Mouse (Mus musculus) megakaryocyte, embryonic 14.5 days (primary cell): Measurements from ENCODE around the gene Smtnl1. TPM values are rescaled to one million over a fixed set of nuclear protein-coding genes. Genes with fewer than 3 reads are reported as not detected.

Source experiments
- H3K27me3 ChIP-seq: replicated peaks from 2 replicates; pipeline ENCODE3; 2012; ENCODE audit warnings: inconsistent platforms
- H3K36me3 ChIP-seq: replicated peaks from 2 replicates; pipeline ENCODE3; 2012; ENCODE audit warnings: low read length, inconsistent platforms, mixed read lengths
- H3K4me1 ChIP-seq: 2 replicates; pipeline ENCODE4 v1.6.1; 2012; ENCODE audit warnings: inconsistent platforms
- H3K4me3 ChIP-seq: replicated peaks from 2 replicates; pipeline ENCODE3; 2012; ENCODE audit warnings: moderate library complexity, mild to moderate bottlenecking, inconsistent platforms
- H3K9me3 ChIP-seq: 2 replicates; pipeline ENCODE4 v1.6.1; 2012; ENCODE audit warnings: inconsistent platforms
- FLI1 ChIP-seq: IDR thresholded peaks from 2 replicates; pipeline ENCODE4 v1.6.1; 2012; ENCODE audit warnings: low read length, inconsistent platforms, mixed read lengths
- GATA1 ChIP-seq: IDR thresholded peaks from 3 replicates; pipeline ENCODE4 v1.6.1; 2012; ENCODE audit warnings: mixed read lengths, low read length, inconsistent platforms, borderline replicate concordance
- polyA plus RNA-seq: library from polyadenylated mRNA; stranded (reverse); fragments of >175 nt; gene quantifications from 2 replicates; pipeline ENCODE4 v1.2.3, GENCODE M21; 2012; ENCODE audit warnings: low replicate concordance; ENCODE audit not compliant: insufficient read depth

Smtnl1 gene
- polyA plus RNA-seq, 1 experiment, result 0.07 TPM

DNA sequence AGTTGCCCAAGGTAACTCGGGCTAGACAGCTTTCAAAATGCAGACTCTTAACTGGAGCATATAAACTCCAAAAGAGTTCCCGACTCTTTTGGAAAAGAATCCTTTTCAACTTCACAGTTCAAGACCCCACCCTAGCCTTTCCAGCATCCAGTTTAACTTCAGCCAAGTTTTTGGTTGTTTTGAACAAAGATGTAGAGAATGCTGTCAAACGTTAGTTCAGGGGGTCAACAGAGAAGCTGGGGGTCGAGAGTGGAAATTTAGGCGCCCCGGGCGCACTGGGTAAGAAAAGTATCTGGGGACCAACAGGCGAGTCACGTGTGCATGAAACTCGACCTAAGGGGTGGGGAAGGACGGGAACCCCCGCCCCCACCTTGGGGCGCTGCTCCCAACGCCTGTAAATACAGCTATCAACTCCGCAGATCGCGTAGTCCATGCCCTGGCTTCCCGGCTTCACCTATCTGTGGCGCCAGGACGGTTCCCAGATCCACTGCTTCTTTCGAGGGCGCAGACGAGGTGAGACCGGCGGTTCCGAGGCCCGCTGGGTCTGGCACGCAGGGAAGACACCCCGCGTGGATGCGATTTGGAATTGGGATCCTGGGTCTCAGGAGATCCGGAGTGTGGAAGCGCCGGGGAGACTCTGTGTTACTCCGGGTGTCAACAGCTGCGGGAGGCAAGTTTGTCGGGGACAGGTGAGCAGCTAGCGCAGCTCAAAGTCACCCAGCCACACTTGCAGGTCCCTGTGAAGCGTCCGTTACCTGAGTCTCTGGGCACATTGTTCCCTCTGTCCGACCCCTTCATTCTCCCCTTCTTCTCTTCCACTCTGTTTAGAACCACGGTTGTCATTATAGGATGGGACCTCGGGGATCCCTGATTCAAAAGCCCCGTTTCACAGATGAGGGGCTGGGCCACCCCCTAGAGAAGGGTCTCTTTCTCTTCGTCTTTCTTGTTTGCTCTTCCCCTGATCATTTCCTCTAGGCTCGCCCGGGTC is 16.8 kb upstream of the Smtnl1 start:
- peak overlapping the region; percentile 94 for H3K4me3 ChIP-seq
- peaks cover 49% of the 10 kb centered on the region for H3K4me1 ChIP-seq
- H3K36me3 ChIP-seq, result peaks cover 6% of the 10 kb centered on the region
- TF ChIP-seq FLI1, result no peak
- no peak for TF ChIP-seq GATA1
- H3K27me3 ChIP-seq, result peaks cover 57% of the 10 kb centered on the region
- H3K9me3 ChIP-seq, result 0 out of 2 replicates have a peak, but pooled peaks cover 3% of the 10 kb centered on the region

DNA sequence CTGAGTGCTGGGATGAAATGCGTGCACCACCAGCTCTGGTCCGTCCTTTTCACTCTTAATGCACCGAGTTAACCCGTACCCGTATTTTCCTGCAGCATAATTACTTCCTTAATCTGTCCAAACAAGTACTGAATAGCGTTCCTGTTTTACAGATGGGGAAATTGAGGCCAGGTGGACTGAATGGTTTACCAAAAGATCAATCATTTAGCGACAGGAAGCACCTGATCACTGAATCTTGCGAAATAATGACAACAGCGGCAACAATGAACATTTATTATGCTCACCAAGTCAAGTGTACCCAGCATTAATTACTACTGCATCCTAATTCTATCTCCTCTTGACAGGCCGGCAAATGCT is 16.1 kb upstream of the Smtnl1 start, which contains the start of gene Slc43a1:
Gene Slc43a1 (plus strand): TSS at position 258 of the 357 bp plus-strand sequence.
- 0 out of 2 replicates have a peak, but pooled peaks cover 3% of the 10 kb centered on the region for H3K9me3 ChIP-seq
- peaks cover 43% of the 10 kb centered on the region for H3K4me1 ChIP-seq
- H3K4me3 ChIP-seq, result peak within 1 kb of the TSS; percentile 94
- H3K36me3 ChIP-seq, result peaks cover 1% of the 10 kb centered on the region
- TF ChIP-seq GATA1, result no peak
- TF ChIP-seq FLI1, result no peak
- H3K27me3 ChIP-seq, result peaks cover 61% of the 10 kb centered on the region

DNA sequence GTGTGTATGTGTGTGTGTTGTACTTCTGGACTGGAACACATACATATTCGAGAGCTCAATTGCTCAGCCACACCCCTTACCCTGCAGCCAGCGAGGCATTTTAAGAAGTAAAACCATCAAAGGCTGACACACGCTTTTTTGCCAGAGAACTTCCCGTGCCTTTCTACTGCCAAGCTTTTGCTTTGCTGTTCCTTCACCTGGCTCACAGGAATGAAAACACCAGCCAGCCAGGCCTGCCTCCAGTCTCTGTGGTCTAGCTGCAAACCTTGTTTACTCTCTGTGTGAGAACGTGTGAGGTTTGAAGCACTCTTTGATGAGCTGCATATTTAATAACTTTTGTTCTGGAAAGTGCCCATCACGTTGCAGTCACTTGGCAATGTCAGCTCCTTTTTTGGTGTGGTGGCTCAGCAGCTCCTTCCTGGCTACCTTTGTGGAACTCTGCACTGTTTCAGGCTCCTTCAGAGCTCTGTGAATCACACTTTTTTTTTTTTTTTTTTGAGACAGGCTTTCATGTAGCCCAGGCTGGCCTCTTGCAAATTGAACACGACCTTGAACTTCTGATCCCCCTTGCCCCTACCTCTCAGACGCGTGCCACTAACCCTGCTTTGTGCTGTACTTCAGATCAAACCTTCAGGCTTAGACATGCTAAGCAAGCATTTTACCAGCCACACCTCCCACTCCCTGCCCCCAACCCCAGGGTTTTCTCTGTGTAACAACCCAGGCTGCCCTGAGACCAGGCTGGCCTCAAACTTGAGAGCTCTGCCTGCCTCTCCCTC is 15.6 kb upstream of the Smtnl1 start:
- Histone ChIP-seq H3K9me3 (0 out of 2 replicates have a peak, but pooled peaks cover 3% of the 10 kb centered on the region), H3K4me3 (peak overlapping the region; percentile 20), H3K27me3 (peaks cover 61% of the 10 kb centered on the region), H3K36me3 (no peaks in the 10 kb centered on the region), H3K4me1 (peaks cover 42% of the 10 kb centered on the region)
- no peak for TF ChIP-seq GATA1
- no peak for TF ChIP-seq FLI1

DNA sequence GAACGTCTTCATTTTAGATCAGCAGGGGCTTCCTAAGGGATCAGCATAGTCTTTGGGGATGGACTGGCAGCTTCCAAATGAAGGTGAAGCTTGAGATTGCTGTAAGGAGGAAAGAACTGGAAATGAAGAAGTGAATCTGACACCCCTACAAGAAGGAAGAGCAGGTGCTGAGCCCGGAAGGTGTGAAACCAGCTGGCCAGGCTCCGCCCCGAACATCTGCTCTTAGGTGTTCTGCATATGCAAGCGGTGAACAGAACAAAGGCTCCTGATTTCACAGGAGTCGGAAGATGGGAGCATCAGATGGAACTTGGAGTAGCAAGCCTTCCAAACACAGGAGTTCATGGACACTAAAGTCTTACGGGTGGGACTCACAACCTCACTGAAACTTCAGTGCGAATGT is 14.7 kb upstream of the Smtnl1 start:
- Histone ChIP-seq H3K9me3 (0 out of 2 replicates have a peak, but pooled peaks cover 3% of the 10 kb centered on the region), H3K27me3 (peaks cover 61% of the 10 kb centered on the region), H3K4me3 (no peak overlapping the region), H3K4me1 (peaks cover 41% of the 10 kb centered on the region), H3K36me3 (no peaks in the 10 kb centered on the region)
- no peak for TF ChIP-seq FLI1
- no peak for TF ChIP-seq GATA1

DNA sequence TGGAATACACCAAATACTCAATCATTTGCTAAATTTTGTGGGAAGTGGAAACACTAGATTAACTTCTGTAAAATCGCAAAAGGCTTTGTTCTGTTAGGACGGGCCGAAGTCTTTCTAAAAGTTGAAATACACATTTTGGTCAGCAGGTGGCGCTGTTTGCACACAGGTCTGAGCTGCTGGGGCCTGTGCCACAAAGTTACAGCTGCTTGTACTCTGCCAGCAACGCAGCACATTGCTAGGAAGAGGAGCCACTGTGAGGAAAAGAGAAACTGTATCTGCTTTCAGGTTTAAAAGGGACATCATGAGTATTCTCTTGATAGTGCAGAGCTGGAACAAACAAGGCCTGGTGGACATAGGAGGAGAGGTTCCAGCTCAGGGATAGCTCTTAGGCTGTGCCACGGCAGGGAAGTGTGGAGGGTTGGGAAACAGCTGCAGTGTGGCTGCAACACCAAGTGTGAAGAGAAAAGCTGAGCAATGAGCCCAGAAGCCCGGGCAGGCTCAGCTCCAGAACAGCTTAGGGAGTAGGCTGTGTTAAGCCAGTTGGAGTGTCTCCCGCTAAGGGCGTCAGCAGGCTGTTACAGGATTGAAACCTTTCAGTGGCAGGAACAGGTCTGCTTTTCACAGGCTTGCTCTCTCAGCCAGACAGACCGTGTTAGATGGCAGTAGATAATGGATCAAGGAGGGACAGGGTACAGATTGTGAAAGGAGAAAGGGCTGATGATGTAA is 9.4 kb upstream of the Smtnl1 start:
- TF ChIP-seq GATA1 (no peak), FLI1 (no peak)
- H3K9me3 ChIP-seq, result 0 out of 2 replicates have a peak, but pooled peaks cover 3% of the 10 kb centered on the region
- H3K27me3 ChIP-seq, result peaks cover 21% of the 10 kb centered on the region
- H3K36me3 ChIP-seq, result peaks cover 26% of the 10 kb centered on the region
- H3K4me3 ChIP-seq, result no peak overlapping the region
- H3K4me1 ChIP-seq, result peaks cover 19% of the 10 kb centered on the region

DNA sequence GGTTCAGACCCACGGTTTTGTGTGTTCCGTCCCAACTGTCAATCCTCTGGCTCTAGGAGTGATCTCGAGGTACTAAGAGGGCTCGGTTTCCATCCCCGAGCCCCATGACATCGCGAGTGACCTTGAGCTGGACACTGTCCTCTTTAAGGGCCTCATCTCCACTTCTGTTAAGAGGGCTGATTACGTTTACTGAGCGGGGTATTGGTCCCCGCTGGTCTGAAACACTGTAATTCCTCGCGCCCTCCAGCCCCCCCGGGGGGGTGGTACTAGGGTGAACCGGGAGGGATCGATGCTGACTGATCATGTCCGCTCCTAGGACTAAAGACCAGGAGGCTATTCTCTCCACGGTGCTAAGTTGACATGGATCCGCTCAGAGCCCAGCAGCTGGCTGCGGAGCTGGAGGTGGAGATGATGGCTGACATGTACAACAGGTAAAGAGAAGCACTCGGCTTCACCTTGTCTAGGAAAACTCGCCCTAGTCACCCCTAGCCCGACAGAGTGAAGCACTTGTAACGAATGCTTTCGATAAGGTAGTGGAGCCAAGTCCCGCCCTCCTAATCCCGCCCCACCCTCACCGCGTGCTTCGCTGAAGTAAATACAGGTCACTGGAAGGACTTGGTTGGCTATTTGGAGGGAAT is 5.0 kb upstream of the Smtnl1 start:
- peaks cover 26% of the 10 kb centered on the region for H3K36me3 ChIP-seq
- no peaks in the 10 kb centered on the region for H3K9me3 ChIP-seq
- H3K4me1 ChIP-seq, result peaks cover 47% of the 10 kb centered on the region
- H3K27me3 ChIP-seq, result peaks cover 5% of the 10 kb centered on the region
- peak overlapping the region; percentile 98 for H3K4me3 ChIP-seq
- TF ChIP-seq GATA1 (no peak), FLI1 (no peak)

DNA sequence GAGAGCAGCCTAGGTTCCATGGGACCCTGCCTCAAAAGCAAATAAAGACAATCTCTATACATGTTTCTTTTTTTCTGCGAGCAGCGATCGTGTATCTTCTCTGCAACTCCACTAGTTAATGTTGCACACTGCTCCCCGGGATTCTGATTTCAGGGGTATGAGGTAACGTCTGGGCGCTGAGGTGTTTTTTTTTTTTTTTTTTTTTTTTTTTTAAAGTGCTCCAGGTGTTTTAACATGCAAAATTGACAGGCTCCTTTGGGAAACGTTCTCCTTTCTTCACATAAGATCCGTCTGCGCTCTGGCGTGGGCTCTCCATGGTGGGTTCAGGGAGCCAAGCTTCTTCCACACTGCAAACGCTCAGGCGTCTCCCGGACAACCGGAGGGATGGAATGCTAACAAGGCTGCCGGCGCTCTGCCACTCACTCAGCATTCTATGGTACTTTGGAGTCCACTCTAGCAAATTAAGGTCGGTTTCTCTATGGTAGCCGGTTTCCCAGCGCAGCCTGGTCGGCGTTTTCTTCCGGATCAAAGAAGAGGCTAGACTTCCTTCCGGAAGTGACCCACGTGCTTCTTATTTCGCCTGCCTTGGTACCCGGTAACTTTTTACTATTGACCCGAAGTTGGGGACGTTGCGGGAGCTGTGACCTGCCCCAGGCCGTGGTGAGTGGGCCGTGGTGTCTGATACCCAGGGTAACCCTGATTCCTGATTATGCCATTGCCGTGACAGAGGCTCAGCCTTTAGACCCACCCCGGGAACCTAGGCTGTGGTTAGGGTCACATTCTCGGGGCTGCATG is 4.2 kb upstream of the Smtnl1 start, which contains the start of gene Timm10:
Gene Timm10 (plus strand): TSS at position 510 of the 795 bp plus-strand sequence.
- Histone ChIP-seq H3K9me3 (no peaks in the 10 kb centered on the region), H3K4me1 (peaks cover 49% of the 10 kb centered on the region), H3K36me3 (peaks cover 26% of the 10 kb centered on the region), H3K27me3 (peaks cover 11% of the 10 kb centered on the region), H3K4me3 (peak within 1 kb of the TSS; percentile 98)
- TF ChIP-seq GATA1, result no peak
- no peak for TF ChIP-seq FLI1

DNA sequence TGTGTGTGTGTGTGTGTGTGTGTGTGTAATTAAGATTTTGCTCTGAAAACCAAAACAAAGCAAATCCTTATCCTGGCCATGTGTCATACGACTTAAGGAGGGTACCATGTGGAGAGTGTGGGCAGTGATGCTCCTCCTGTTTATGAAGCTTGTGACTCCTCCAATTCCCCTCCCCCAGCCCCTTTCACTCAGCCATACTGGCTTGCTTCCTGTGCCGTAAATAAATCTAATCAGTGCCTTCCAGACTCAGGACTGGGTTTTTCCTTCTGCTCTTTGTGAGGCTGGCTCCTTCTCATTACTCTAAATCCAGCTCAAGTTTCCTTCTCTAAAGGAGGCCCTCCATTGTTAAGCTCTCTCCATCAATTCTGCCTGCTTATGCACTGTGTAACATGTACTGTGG is 785 bp upstream of the Smtnl1 start:
- TF ChIP-seq FLI1, result no peak
- Histone ChIP-seq H3K4me1 (peaks cover 80% of the 10 kb centered on the region), H3K36me3 (peaks cover 1% of the 10 kb centered on the region), H3K4me3 (peak overlapping the region; percentile 46), H3K9me3 (peaks cover 5% of the 10 kb centered on the region; the same call in 1 of the 2 replicates), H3K27me3 (peaks cover 19% of the 10 kb centered on the region)
